Mouse (Mus musculus): ENCODE measurements around the gene Srpk1. TPM values are rescaled to one million over a fixed set of nuclear protein-coding genes. Genes with fewer than 3 reads are reported as not detected.
A peak's percentile ranks its signal among the peaks of the same experiment; 100 is the strongest.

The Srpk1 gene
- polyA plus RNA-seq, 1 experiment from 2014 or later, result 21.7 TPM

DNA sequence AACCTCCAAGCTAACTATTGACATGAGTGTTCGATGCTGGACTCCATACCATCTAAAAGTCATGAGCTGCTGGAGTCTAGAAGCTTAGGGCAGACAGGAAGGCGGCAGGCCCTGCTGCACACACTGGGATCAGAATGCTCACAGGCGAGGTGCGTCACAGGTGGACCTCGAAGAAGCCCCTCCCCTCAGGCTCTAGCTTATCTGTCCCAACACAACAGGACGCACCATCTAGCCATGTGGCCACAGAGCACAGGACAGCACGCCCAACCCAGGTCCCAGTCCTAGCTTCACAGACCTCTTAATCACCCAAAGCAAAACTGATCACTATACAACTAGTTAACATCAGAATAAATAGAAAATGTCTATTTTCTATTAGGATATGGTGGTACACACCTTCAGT is 4.4 kb downstream of the Srpk1 start:
- WGBS (ENCODE audit: insufficient replicate concordance), result 52% methylated on average over 7 of the region's 7 CpGs
- Histone ChIP-seq H3K9ac (replicated peaks) (0 out of 2 replicates have a peak overlapping the region, but pooled peaks have one; percentile 26), H3K27me3 (ENCODE audit: insufficient read depth, low read length) (no peaks in the 10 kb centered on the region), H3K4me3 (ENCODE audit: low read depth, low read length) (no peak overlapping the region), H3K27ac (ENCODE audit: low read depth) (no peak overlapping the region), H3K4me1 (ENCODE audit: insufficient read depth) (peaks cover 37% of the 10 kb centered on the region), H3K9me3 (ENCODE audit: low read length) (no peaks in the 10 kb centered on the region), H3K36me3 (replicated peaks; ENCODE audit: insufficient read depth, low read length) (peaks cover 11% of the 10 kb centered on the region; the same call in 1 of the 2 replicates), H3K4me2 (ENCODE audit: low read depth, low read length) (no peak overlapping the region)
- TF ChIP-seq CTCF (IDR thresholded peaks at IDR 0.05; ENCODE audit: low read depth) (no peak), EP300 (IDR thresholded peaks at IDR 0.05; ENCODE audit: low read depth) (no peak)
- DNase-seq (peak; percentile 22), ATAC-seq (peak; percentile 18)

DNA sequence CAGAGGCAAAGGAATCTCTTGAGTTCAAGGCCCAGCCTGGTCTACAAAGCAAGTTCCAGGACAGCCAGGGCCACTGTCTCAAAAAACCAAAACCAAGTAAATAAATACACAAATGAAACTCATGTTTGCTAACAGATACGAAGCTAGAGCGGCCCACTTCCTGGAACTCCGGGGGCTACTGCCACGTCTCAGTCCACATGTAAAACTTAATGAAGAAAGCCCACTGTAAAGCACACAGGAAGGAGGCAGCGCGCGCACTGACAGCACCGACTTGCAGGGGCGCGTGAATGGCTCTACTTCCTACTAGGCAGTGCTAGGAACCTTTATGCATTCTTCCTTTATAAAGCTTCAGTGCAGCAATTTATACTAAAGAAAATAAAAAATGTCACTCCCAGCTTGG is 4.9 kb downstream of the Srpk1 start:
- Histone ChIP-seq H3K27ac (ENCODE audit: low read depth) (no peak overlapping the region), H3K27me3 (ENCODE audit: insufficient read depth, low read length) (no peaks in the 10 kb centered on the region), H3K9ac (replicated peaks) (0 out of 2 replicates have a peak overlapping the region, but pooled peaks have one; percentile 26), H3K9me3 (ENCODE audit: low read length) (no peaks in the 10 kb centered on the region), H3K4me1 (ENCODE audit: insufficient read depth) (peaks cover 36% of the 10 kb centered on the region), H3K36me3 (replicated peaks; ENCODE audit: insufficient read depth, low read length) (peaks cover 11% of the 10 kb centered on the region; the same call in 1 of the 2 replicates), H3K4me3 (ENCODE audit: low read depth, low read length) (no peak overlapping the region), H3K4me2 (ENCODE audit: low read depth, low read length) (no peak overlapping the region)
- TF ChIP-seq EP300 (IDR thresholded peaks at IDR 0.05; ENCODE audit: low read depth) (no peak), CTCF (IDR thresholded peaks at IDR 0.05; ENCODE audit: low read depth) (no peak)
- no peak for ATAC-seq
- 50% methylated on average over 10 of the region's 10 CpGs for WGBS (ENCODE audit: insufficient replicate concordance)
- DNase-seq, result no peak

DNA sequence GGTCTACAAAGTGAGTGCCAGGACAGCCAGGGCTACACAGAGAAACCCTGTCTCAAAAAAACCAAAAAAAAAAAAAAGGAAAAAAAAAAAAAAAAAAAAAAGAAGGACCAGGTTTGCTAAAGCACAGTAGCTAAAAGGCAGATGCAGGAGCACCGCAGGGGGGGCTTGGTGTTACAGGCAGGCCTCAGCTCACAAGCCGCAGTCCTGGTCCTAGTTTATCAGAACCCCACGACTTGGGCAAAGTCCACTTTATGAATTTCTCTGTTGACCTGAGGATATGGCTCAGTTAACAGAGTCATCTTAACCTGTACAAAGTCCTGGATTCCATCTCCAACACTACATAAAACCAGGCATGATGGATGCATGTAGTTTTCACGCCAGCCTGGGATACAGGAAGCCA is 7.2 kb downstream of the Srpk1 start:
- ATAC-seq (no peak), DNase-seq (no peak)
- H3K4me3 ChIP-seq (ENCODE audit: low read depth, low read length), result no peak overlapping the region
- H3K27ac ChIP-seq (ENCODE audit: low read depth), result no peak overlapping the region
- peaks cover 22% of the 10 kb centered on the region for H3K4me1 ChIP-seq (ENCODE audit: insufficient read depth)
- no peaks in the 10 kb centered on the region for H3K27me3 ChIP-seq (ENCODE audit: insufficient read depth, low read length)
- H3K36me3 ChIP-seq (replicated peaks; ENCODE audit: insufficient read depth, low read length), result peaks cover 11% of the 10 kb centered on the region; the same call in 1 of the 2 replicates
- WGBS (ENCODE audit: insufficient replicate concordance), result 89% methylated on average over 4 of the region's 4 CpGs
- H3K9ac ChIP-seq (replicated peaks), result no peak overlapping the region
- no peaks in the 10 kb centered on the region for H3K9me3 ChIP-seq (ENCODE audit: low read length)
- TF ChIP-seq CTCF (IDR thresholded peaks at IDR 0.05; ENCODE audit: low read depth), result no peak
- H3K4me2 ChIP-seq (ENCODE audit: low read depth, low read length), result no peak overlapping the region

DNA sequence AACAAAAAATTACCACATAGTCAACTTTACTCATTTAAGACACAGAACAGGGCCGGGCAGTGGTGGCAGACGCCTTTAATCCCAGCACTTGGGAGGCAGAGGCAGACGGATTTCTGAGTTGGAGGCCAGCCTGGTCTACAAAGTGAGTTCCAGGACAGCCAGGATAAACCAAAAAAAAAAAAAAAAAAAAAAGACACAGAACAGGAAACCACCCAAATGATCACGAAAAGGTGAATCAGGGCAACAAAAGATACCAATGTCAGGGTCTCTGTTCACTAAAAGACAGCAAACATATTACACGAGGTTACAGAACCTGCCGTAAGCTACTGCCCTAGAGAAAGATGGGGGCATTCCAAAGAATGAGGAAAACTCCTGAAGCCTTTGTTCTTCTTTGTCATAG is 9.4 kb downstream of the Srpk1 start:
- Histone ChIP-seq H3K4me1 (ENCODE audit: insufficient read depth) (peaks cover 15% of the 10 kb centered on the region), H3K27me3 (ENCODE audit: insufficient read depth, low read length) (no peaks in the 10 kb centered on the region), H3K27ac (ENCODE audit: low read depth) (no peak overlapping the region), H3K9ac (replicated peaks) (no peak overlapping the region), H3K4me3 (ENCODE audit: low read depth, low read length) (no peak overlapping the region), H3K4me2 (ENCODE audit: low read depth, low read length) (no peak overlapping the region), H3K9me3 (ENCODE audit: low read length) (no peaks in the 10 kb centered on the region), H3K36me3 (replicated peaks; ENCODE audit: insufficient read depth, low read length) (peaks cover 9% of the 10 kb centered on the region; the same call in 1 of the 2 replicates)
- ATAC-seq, result no peak
- WGBS (ENCODE audit: insufficient replicate concordance), result 73% methylated on average over 6 of the region's 6 CpGs
- DNase-seq, result no peak
- TF ChIP-seq CTCF (IDR thresholded peaks at IDR 0.05; ENCODE audit: low read depth) (no peak), EP300 (IDR thresholded peaks at IDR 0.05; ENCODE audit: low read depth) (no peak)

DNA sequence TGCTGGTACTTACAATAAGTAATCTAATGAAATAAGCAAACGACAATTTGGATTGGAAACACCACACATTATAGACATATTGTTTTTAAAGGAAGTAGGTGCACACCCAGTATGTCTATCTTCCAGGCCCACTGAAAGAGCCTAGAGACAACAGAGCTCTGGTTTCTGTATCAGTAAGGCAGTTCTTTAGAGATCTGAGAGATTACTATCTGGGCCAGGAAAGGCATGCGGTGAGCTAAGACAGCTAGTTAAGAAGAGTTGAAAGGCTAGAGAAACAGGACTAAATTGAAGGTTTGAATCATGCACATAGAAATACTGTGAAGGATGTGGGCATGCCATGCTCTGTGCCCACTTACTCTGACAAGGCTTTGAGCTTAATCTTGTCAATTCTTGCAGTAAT is 9.9 kb downstream of the Srpk1 start:
- DNase-seq (no peak), ATAC-seq (no peak)
- H3K9ac ChIP-seq (replicated peaks), result no peak overlapping the region
- TF ChIP-seq EP300 (IDR thresholded peaks at IDR 0.05; ENCODE audit: low read depth) (no peak), CTCF (IDR thresholded peaks at IDR 0.05; ENCODE audit: low read depth) (no peak)
- no peak overlapping the region for H3K4me2 ChIP-seq (ENCODE audit: low read depth, low read length)
- H3K36me3 ChIP-seq (replicated peaks; ENCODE audit: insufficient read depth, low read length), result peaks cover 14% of the 10 kb centered on the region; the same call in 1 of the 2 replicates
- no peak overlapping the region for H3K4me3 ChIP-seq (ENCODE audit: low read depth, low read length)
- H3K27ac ChIP-seq (ENCODE audit: low read depth), result no peak overlapping the region
- peaks cover 10% of the 10 kb centered on the region for H3K4me1 ChIP-seq (ENCODE audit: insufficient read depth)
- no peaks in the 10 kb centered on the region for H3K27me3 ChIP-seq (ENCODE audit: insufficient read depth, low read length)
- H3K9me3 ChIP-seq (ENCODE audit: low read length), result no peaks in the 10 kb centered on the region
- WGBS (ENCODE audit: insufficient replicate concordance), result 53% methylated on average over 2 of the region's 2 CpGs

DNA sequence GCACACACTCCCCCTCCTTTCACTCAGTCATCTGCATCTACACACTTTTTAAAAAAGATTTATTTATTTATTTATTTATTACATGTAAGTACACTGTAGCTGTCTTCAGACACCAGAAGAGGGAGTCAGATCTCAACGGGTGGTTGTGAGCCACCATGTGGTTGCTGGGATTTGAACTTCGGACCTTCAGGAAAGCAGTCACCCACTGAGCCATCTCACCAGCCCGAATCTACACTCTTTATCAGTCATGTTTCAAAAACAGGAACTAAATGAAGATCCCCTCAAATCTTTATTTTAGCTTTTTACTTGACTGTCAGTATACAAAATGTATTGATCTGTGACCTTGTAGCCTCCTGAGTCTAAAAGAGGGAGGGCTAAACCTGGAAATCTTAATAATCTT is 13.0 kb downstream of the Srpk1 start:
- no peaks in the 10 kb centered on the region for H3K27me3 ChIP-seq (ENCODE audit: insufficient read depth, low read length)
- no peak for DNase-seq
- ATAC-seq, result no peak
- H3K4me2 ChIP-seq (ENCODE audit: low read depth, low read length), result no peak overlapping the region
- H3K4me3 ChIP-seq (ENCODE audit: low read depth, low read length), result no peak overlapping the region
- H3K9ac ChIP-seq (replicated peaks), result no peak overlapping the region
- no peak for TF ChIP-seq EP300 (IDR thresholded peaks at IDR 0.05; ENCODE audit: low read depth)
- TF ChIP-seq CTCF (IDR thresholded peaks at IDR 0.05; ENCODE audit: low read depth), result no peak
- WGBS (ENCODE audit: insufficient replicate concordance), result 33% methylated on average over 3 of the region's 3 CpGs
- peaks cover 29% of the 10 kb centered on the region for H3K36me3 ChIP-seq (replicated peaks; ENCODE audit: insufficient read depth, low read length)
- H3K9me3 ChIP-seq (ENCODE audit: low read length), result no peaks in the 10 kb centered on the region
- H3K4me1 ChIP-seq (ENCODE audit: insufficient read depth), result no peaks in the 10 kb centered on the region
- no peak overlapping the region for H3K27ac ChIP-seq (ENCODE audit: low read depth)
